Mouse (Mus musculus) thymus, adult 2 months (tissue): Measurements from ENCODE around the gene Hrk. TPM values are rescaled to one million over a fixed set of nuclear protein-coding genes. Genes with fewer than 3 reads are reported as not detected.

Source experiments
- DNase-seq: peaks from one replicate; pipeline ENCODE4 v3.0.0; 2021
- H3K27ac ChIP-seq: fragments of 200-500 bp; 2 replicates; pipeline ENCODE4 v1.5.1; 2012; ENCODE audit warnings: low read length, control low read depth; ENCODE audit not compliant: control insufficient read depth, insufficient read depth
- H3K27me3 ChIP-seq: fragments of 200-500 bp; 2 replicates; pipeline ENCODE4 v1.6.1; 2012; ENCODE audit warnings: mild to moderate bottlenecking, low read length, moderate library complexity, mixed read lengths; ENCODE audit not compliant: control insufficient read depth, insufficient read depth
- H3K36me3 ChIP-seq: fragments of 200-500 bp; 2 replicates; pipeline ENCODE4 v1.6.1; 2012; ENCODE audit warnings: mild to moderate bottlenecking, low read length, moderate library complexity; ENCODE audit not compliant: control insufficient read depth, insufficient read depth
- H3K4me1 ChIP-seq: fragments of 200-500 bp; replicated peaks from 2 replicates; pipeline ENCODE4 v1.6.1; 2012; ENCODE audit warnings: low read length; ENCODE audit not compliant: control insufficient read depth, insufficient read depth
- H3K4me3 ChIP-seq: fragments of 200-500 bp; 2 replicates; pipeline ENCODE4 v1.5.1; 2012; ENCODE audit warnings: mild to moderate bottlenecking, low read length, control low read depth, moderate library complexity; ENCODE audit not compliant: control insufficient read depth, insufficient read depth
- CTCF ChIP-seq: fragments of 200-500 bp; IDR thresholded peaks from 2 replicates; pipeline ENCODE4 v1.5.1; 2012; ENCODE audit warnings: mild to moderate bottlenecking, control low read depth, low read length, moderate library complexity, borderline replicate concordance; ENCODE audit not compliant: control insufficient read depth, poor library complexity, insufficient read depth; ENCODE audit errors: extremely low read depth
- POLR2A ChIP-seq: fragments of 200-500 bp; IDR thresholded peaks from 2 replicates; pipeline ENCODE4 v1.6.1; 2012; ENCODE audit warnings: mild to moderate bottlenecking, low read length, control low read depth, moderate library complexity; ENCODE audit not compliant: control insufficient read depth, poor library complexity, insufficient read depth; ENCODE audit errors: extremely low read depth
- WGBS: fragments of 180-500 bp; shearing (Covaris S2); methylation state at CpG from one replicate; pipeline ENCODE4 v1.1.7; 2018; 5-methylcytosine and 5-hydroxymethylcytosine counted together
- polyA plus RNA-seq: library from polyadenylated mRNA; depleted of rRNA; stranded (reverse); fragments of >200 nt; gene quantifications from 2 replicates; pipeline ENCODE4 v1.2.3, GENCODE M21; 2012

The Hrk gene
- polyA plus RNA-seq, 1 experiment: 0.07 TPM

GRCm38 (mm10) chr5:118128208-118128607 is 36.2 kb upstream of the Hrk start:
- TF ChIP-seq POLR2A (no peak), CTCF (no peak)
- DNase-seq: no peak
- no peaks in the 10 kb centered on the region for H3K36me3 ChIP-seq
- H3K4me1 ChIP-seq: no peaks in the 10 kb centered on the region
- 95% methylated on average over 6 of the region's 6 CpGs for WGBS
- H3K4me3 ChIP-seq: no peak overlapping the region
- H3K27me3 ChIP-seq: no peaks in the 10 kb centered on the region
- no peak overlapping the region for H3K27ac ChIP-seq

- 97% methylated on average over 9 of the region's 9 CpGs for WGBS
- Histone ChIP-seq H3K36me3 (no peaks in the 10 kb centered on the region), H3K27me3 (no peaks in the 10 kb centered on the region), H3K27ac (no peak overlapping the region), H3K4me1 (no peaks in the 10 kb centered on the region), H3K4me3 (no peak overlapping the region)
- DNase-seq: no peak
- TF ChIP-seq CTCF (no peak), POLR2A (no peak)
Measured at GRCm38 (mm10) chr5:118128651-118129050, 35.8 kb upstream of the Hrk start.

GRCm38 (mm10) chr5:118136391-118136790 is 28.1 kb upstream of the Hrk start:
- no peak overlapping the region for H3K27ac ChIP-seq
- 98% methylated on average over 5 of the region's 5 CpGs for WGBS
- no peaks in the 10 kb centered on the region for H3K36me3 ChIP-seq
- H3K27me3 ChIP-seq: no peaks in the 10 kb centered on the region
- H3K4me1 ChIP-seq: no peaks in the 10 kb centered on the region
- DNase-seq: no peak
- H3K4me3 ChIP-seq: no peak overlapping the region
- TF ChIP-seq CTCF: no peak
- TF ChIP-seq POLR2A: no peak

- Histone ChIP-seq H3K27ac (no peak overlapping the region), H3K36me3 (no peaks in the 10 kb centered on the region), H3K27me3 (no peaks in the 10 kb centered on the region), H3K4me3 (no peak overlapping the region), H3K4me1 (no peaks in the 10 kb centered on the region)
- DNase-seq: no peak
- no peak for TF ChIP-seq CTCF
- no peak for TF ChIP-seq POLR2A
- 97% methylated on average over 8 of the region's 8 CpGs for WGBS
Measured at GRCm38 (mm10) chr5:118139630-118140029, 24.8 kb upstream of the Hrk start.

GRCm38 (mm10) chr5:118142471-118142870 is 22.0 kb upstream of the Hrk start:
- Histone ChIP-seq H3K4me3 (no peak overlapping the region), H3K27ac (no peak overlapping the region), H3K27me3 (no peaks in the 10 kb centered on the region), H3K36me3 (no peaks in the 10 kb centered on the region), H3K4me1 (no peaks in the 10 kb centered on the region)
- DNase-seq: no peak
- no peak for TF ChIP-seq CTCF
- no peak for TF ChIP-seq POLR2A
- 95% methylated on average over 8 of the region's 8 CpGs for WGBS

GRCm38 (mm10) chr5:118143211-118144026 is 21.0 kb upstream of the Hrk start:
- Histone ChIP-seq H3K4me1 (no peaks in the 10 kb centered on the region), H3K27ac (no peak overlapping the region), H3K36me3 (no peaks in the 10 kb centered on the region), H3K4me3 (no peak overlapping the region), H3K27me3 (no peaks in the 10 kb centered on the region)
- no peak for DNase-seq
- 92% methylated on average over 12 of the region's 12 CpGs for WGBS
- TF ChIP-seq POLR2A (no peak), CTCF (no peak)

- no peak for TF ChIP-seq CTCF
- TF ChIP-seq POLR2A: no peak
- Histone ChIP-seq H3K27ac (no peak overlapping the region), H3K4me3 (no peak overlapping the region), H3K36me3 (no peaks in the 10 kb centered on the region), H3K27me3 (no peaks in the 10 kb centered on the region), H3K4me1 (no peaks in the 10 kb centered on the region)
- whole genome bisulfite sequencing: 96% methylated on average over 4 of the region's 4 CpGs
- DNase-seq: no peak
Measured at GRCm38 (mm10) chr5:118144327-118144726, 20.1 kb upstream of the Hrk start.
